Mouse (Mus musculus) 3T3-L1 (cell line): ENCODE data around the gene Ccdc65.
A peak's percentile ranks its signal among the peaks of the same experiment; 100 is the strongest.
"Not testable (repeated sequence)": the region's sequence is repeated elsewhere in the genome, so short reads cannot be mapped to it uniquely, and the experiment has no call there.

ENCODE experiments used
- DNase-seq: peaks from one replicate; pipeline ENCODE4 v3.0.0-alpha.2; 2015; ENCODE audit warnings: low read depth, low spot score

The Ccdc65 gene

DNA sequence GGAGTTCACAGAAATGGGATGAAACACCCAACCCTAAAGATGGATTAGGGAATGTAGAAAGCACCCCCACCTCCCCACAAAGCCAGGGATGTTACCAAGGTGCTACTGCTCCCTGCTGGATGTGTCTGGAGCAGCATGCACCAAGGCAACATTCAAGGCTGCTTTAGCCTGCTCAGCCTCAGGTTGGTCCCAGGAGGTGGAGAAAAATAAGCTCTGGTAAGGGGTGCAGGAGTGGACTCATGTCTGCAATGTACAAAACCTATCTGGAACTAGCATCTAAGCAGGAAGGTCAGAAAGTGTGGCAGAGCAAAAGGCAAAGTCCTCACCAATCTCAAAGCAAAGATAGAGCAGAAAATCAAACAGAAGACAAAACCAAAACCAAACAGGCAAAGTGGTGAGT is 29.9 kb downstream of the Ccdc65 start:
- DNase-seq = peak; percentile 39

DNA sequence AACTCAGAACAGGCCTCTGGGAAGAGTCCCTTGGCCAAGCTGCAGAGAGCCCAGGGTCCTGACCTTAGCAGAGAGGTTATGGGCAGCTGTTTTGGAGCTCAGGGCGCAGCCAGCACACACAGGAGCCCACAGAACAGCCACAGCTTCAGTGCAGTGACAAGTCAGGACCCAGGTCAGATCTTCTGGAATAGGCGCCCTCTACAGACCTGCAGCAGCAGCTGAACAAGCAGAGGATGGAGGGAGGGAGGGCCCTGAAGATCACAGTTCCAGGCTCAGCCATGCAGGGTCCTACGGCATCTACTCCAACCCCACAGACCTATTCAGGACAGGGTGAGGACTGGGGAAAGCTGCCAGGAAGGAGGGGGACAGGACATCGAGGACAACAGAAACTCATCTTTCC is 30.8 kb downstream of the Ccdc65 start:
- DNase-seq = no peak

DNA sequence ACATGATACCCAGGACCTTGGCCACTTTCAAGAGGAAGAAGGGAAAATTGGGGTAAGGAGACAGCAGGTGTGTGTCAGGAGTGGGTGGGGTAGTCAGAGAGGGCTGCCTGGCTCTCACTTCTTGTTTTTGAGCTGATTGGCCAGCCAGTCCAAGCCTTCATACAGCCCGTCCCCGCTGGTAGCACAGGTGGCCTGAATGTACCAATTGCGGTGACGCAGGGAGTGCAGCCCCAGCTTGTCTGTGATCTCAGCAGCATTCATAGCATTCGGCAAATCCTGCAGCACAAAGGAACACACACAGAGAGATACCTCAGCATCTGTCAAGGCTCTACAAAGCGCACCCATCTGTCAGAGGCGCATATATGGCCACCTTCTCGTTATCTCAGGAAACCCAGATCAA is 32.2 kb downstream of the Ccdc65 start:
- DNase-seq = no peak

DNA sequence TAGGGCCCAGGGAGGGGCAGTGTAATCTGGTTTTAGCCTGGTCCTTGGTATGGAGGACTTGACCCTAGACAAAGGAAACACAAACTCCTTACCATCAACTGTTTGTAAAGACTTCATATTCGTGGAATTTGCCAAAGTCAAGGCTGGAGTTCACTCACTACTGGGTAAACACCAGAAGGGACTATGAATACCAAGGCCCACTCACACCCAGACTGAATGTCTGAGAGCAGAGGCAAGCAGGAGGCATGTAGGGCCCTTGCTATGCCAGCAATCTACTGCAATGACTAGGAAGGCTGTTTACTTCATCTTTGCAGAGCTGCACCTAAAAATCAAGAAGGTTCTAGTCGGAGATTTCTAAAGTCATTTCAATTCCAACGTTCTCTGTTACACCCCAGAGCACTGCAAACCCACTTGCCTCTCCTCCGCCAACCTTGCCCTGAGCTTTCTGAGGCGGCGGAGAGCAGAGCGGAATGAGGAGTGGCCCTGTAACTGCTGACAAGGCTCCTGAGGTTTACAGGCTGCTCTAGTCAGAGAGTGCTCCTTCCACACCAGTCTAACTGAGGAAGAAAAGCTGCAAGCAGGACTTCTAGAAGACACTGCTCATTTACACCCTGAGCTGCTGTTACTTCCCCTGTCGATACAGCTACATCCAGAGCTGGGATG is 34.9 kb downstream of the Ccdc65 start:
- no peak for DNase-seq

DNA sequence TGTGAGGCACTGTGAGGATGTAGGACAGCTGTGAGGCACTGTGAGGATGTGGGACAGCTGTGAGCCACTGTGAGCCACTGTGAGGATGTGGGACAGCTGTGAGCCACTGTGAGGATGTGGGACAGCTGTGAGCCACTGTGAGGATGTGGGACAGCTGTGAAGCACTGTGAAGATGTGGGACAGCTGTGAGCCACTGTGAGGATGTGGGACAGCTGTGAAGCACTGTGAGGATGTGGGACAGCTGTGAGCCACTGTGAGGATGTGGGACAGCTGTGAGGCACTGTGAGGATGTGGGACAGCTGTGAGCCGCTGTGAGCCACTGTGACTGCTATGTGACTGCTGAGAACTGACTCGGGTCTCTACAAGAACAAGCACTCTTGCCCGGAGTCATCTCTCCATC is 35.9 kb downstream of the Ccdc65 start:
- not testable (repeated sequence) for DNase-seq

DNA sequence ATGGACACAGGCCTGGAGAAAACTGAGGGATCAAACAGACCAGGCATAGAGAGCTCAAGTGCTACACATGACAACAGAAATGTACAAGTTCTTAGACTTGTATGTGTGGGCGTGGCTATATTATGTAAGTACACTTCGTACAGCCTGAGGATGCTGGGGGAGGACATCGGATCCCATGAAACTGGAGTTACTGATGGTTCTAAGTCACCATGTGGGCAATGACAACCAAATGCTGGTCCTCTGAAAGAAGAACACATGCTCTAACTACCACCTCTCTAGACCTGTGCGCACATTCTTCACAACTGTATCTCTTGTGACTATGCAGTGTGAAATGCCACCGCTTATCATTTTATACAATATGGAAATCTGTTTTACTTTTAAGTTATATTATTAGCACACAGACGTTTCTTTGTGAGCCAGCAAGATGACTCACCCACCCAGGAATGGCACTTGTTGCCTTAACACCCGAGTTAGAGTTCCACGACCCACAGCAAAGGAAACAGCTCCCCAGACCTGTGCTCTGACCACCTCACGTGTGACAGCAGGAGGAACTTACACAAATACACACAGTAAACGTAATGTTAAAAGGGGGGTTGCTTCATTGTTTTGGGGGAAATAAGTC is 38.4 kb downstream of the Ccdc65 start:
- DNase-seq = peak; percentile 80

DNA sequence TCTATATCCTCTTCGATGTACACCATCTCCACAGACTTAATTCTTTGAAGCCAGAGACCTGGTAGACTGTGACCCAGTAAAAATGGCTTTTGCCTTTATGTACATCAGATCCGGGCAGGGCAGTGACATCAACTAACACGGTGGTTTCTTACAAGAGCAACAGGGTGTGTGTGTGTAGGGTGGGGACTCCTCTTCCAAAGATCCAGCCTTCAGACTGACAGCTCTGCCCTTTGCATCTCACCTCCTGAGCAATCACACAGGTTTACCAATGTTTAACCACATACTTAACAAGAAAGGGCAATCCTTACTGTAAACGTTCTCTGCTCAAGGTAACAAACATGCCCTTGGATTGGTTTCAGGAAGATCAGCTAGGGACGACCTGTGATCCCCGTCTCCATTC is 39.3 kb downstream of the Ccdc65 start:
- DNase-seq = no peak

DNA sequence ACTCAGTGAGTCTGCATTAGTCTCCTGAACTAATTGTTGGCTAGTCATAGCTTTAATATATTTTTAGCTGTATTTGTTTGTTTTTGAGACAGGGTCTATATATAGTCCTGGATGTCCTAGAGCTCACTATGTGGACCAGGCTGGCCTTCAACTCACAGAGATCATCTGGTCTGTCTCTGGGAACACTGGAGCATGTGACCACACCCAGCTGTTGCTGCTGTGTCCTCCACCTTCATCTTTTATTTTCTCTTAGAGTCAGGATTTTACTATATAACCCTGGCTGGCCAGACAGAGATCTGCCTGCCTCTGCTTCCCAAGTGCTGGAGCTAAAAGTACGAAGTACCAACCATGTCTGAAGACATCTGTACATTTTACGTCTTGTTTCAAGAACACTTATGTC is 41.1 kb downstream of the Ccdc65 start:
- DNase-seq = no peak

DNA sequence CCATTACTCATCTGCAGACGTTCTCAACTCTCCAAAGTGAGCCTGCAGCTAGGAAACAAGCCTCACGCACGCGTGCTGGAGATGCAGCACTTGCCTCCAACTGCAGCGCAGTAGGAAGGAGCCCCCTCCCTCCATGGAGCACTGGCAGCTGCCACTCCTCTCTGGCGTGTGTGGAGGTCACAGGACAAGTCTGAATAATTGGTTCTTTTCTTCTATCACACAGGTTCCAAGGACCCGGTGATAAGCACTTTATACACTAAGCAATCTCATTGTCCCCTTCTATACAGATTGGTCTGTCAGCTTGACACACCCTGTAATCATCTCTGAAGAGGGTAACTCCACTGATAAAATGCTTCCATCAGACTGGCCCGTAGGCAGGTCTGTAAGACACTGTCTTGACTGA is 45.0 kb downstream of the Ccdc65 start:
- no peak for DNase-seq

DNA sequence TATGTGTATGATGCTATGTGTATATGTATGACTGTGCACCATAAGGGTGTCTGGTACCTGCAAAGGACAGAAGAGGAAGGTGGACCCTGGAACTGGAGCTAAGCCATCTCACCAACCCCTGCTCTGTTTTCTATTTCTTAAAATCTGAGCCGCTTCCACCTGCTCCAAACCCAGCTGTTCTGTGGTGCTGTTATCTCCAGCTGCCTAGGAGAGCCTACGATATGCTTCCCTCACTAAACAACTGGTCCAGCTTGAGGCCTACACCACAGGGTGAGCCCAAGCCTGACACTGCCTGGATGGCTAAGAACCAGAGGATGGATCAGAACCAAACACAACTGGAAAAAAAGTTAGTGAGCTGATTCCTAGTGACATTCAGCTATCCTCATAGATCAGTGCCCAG is 46.1 kb downstream of the Ccdc65 start:
- no peak for DNase-seq

DNA sequence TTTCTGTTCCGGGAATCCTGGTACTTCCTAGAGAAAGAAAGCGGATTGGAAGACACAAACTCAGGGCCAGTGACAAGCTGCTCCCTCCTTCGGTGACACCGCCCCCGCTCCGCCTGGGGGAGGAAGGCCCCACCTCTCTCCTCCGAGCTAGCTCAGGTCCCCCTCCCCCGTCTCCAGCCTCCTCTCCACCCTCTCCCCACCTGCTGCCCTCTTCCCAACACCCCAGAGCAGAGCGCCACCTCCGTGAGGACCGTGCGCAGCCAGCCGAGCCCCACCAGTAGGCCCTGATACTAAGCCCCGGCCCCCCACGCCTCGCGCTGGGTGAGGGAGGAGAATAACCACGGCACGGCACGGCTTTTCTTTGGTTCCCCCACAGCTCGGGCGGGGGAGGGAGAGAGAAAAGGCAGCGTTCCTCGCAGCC is 54.2 kb downstream of the Ccdc65 start:
- DNase-seq = peak; percentile 75

DNA sequence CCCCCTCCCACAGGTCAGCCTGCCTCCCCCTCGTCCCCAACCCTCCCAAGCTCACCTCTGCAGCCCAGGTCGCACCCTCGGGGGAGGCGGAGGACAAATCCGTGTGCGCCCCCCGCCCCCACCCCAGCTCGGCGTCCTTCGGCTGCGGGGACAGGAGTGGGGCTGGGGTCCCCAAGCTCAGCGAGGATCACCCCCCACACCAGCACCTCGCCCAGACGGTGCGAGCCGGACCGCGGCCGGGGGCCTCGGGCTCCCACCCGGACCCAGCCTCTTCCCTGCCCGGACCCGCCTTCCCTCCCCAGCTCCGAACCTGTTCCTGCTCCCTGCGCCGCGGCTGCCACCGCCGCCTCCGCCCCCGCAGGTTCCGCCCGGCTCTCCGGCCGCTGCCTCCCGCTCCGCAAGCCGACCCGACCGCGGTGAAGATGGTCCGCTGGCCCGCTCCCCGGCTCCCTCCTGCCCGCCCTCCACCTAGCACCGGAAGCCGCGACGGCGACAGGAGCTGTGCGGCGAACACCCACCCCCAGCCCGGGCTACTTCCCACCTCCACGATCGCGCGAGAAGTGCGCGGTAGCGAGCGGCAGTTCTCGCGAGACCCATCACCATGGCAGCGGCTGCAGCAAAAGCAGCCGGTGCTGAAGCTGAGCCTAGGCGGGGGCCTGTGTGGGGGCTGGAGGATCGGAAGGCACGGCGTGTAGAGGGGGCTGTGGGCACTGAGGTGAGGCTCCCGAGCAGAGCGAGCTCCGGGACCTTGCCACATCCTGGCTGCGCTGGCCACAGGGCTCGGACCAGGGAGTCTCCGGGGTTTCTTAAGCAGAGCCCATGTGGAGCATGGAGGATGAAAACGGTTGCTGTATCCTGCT is 54.9 kb downstream of the Ccdc65 start, which contains the start of gene Arf3:
Gene Arf3, minus strand, starts transcription at position 545 of the 860 bp plus-strand sequence.
- peak; percentile 94 for DNase-seq

DNA sequence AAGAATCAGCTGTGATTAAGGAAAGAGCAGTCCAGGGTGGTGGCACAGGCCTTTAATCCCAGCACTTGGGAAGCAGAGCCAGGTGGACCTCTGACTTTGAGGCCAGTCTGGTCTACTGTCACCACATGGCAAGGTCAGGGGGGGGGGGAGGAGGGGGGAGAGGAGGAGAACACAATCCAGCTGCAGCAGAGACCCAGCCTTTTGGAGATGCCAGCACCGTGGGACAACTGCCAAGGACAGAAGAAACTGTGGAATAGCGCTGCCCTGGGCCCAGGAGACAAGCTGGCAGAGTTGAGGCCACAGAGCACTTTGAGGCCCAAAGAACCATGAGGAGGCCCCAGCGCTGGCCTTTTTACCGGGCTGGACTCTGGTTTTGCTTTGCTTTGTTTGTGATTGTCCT is 57.9 kb downstream of the Ccdc65 start:
- DNase-seq = no peak

DNA sequence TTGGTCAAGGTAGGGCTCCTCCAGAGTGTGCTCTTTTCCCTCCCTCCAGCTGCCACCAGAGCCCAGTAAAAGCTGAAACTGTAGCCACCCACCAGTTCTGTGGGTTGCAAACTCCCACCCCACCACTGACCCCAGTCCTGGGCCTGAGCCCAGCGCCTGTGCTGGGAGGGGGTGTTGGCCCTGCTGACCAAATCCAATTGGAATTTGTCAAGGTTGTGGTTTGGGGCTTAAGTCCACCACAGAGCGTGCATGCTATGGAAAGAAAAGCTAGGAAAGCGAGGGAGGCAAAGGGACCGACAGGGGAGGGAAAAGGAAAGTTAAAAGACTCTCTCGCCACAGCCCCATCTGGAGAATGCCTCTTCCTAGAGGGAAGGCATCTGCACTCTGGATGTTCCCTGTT is 60.3 kb downstream of the Ccdc65 start:
- DNase-seq = peak; percentile 65

DNA sequence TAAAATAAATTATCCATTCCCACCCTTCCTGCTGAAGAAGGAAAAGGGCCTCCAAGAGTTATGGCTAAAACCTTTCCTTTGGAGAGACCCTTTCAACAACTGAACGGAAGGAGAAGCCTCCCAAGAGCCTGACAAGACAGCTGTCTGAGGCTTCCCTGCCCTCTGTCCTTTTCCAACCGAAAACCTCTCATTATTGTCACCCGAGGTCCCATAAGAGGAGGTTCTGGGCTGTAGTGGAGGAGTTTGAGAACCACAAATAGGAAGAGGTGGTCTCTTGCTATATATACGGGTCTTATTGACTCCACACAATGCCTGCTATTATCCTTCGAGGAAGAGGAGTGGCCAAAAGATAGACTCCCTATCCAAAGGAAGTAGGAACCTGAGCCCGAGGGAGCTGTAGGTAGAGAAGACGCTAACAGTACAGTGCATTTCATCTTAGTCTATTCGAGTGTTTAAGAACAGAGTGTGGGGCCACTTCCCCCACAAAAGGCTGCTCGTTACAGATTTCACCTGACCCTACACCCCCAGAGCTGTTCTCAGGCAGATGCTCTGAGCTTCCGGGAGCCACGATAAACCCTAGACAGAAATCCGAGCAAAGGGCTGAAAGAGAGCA is 63.9 kb downstream of the Ccdc65 start:
- DNase-seq = no peak

DNA sequence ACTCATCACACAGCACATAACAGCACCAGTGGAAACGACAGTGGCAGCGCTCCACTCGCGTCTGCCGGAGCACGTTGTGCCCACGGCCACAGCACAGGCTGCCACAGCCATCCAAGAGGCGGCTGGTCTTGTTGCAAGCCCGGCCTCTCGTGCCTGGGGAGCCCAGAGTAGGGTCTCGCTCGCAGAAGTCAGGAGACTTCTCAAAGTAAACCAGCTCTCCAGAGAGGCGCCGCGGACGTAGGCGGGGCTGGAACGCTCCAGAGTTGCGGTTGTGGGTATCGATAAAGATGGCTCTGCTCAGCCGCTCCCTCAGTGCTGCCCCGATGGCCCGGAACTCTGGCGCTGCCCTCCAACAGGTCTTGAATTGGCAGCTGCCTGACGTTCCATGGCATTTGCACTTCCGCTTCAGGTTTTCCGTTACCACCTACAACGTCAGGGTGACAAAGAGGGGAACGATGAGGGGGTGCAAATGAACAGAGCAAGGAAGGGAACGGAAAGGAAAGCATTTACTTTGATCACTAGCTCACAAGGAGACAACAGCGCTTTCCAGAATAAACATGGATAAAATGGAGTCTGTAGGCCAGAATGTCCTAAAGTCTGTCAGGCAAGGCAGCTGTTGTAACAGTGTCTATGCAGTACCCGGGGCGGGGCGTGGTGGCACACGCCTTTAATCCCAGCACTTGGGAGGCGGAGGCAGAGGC is 64.7 kb downstream of the Ccdc65 start:
- no peak for DNase-seq
